Mouse (Mus musculus) adrenal gland, adult 18-20 months (tissue): ENCODE measurements around the gene Gdf11. TPM values are rescaled to one million over a fixed set of nuclear protein-coding genes. Genes with fewer than 3 reads are reported as not detected.

Experiments
- DNase-seq, 2 experiments: peaks; one replicate each; pipeline ENCODE4 v3.0.0; 2021 to 2022; ENCODE audit warnings: low spot score in 2 of 2
- long read RNA-seq, 2 experiments: library from polyadenylated mRNA; stranded (forward); transcript quantifications; one replicate each; pipeline ENCODE4 v2.0.0; 2021
- total RNA-seq, 2 experiments: library from RNA; stranded (reverse); gene quantifications; 1 replicate in 1 of 2; 2 replicates in 1 of 2; pipeline ENCODE4 v1.2.3; 2021

The Gdf11 gene
- total RNA-seq = 1 to 10 TPM; 1.4 to 1.9 TPM
- long read RNA-seq, experiment 1 = 0 reads
- long read RNA-seq, experiment 2 = 0 reads

DNA sequence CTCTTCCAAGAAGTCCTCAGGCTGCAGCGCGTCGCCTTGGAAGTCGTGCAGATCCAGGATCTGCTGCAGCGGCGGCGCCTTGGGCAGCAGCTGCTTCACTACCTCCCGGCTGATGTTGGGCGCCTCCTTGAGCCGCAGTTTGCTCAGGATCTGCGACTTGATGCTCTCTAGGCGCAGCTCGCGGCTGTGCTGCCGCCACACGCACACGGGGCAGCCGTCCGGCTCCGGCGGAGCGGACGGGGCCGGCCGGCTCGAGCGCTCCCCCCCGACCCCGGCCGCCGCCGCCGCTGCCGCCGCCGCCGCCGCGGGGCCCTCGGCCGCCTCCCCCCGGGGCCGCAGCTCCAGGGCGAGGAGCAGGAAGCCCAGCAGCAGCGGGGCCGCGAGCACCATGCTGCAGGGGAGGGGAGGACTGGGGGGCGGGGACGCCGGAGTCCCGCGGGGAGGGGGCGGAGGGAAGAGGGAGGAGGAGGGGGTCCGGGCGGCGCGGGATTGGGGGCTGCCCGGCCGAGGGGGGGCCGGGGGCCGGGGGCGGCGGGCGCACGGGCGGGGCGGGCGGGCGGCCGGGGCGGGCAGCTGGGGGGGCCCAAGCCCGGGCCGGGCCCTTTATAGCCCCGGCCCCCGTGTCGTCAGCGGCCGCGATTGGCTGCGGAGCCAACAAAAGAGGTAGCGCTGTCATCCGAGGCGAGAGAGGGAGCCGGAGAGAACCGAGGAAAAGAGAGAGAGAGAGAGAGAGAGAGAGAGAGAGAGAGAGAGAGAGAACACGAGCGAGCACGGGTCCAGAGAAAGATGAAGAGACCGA, at the start of gene Gdf11:
Gene Gdf11, minus strand, starts transcription at position 423 of the 799 bp plus-strand sequence.
- peak; percentile 31 to 39 for DNase-seq

DNA sequence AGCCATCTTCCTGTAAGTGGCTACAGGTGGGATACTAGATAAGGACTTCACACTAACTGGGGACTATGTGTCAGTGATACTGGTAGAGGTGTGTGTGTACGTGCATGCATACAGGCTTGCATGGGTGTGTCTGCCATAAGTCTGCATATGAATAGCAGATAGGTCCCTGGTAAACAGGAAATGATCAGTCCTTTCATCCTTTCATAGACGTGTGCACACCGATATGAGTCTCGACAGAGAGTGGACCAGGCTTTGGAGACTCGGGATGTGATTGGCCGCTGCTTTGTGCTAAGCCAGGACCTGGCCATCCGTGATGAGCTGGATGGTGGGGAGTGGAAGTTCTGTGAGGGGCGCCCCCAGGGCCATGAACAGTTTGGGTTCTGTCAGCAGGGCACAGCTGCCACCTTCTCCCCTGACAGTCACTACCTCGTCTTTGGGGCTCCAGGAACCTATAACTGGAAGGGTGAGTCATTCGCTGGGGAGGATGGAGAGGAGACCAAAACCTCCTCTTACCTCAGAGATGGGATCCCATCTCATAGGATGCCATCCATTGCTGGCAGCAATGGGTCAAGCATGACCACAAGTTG, 49.0 kb upstream of the Gdf11 start:
- no peak for DNase-seq

DNA sequence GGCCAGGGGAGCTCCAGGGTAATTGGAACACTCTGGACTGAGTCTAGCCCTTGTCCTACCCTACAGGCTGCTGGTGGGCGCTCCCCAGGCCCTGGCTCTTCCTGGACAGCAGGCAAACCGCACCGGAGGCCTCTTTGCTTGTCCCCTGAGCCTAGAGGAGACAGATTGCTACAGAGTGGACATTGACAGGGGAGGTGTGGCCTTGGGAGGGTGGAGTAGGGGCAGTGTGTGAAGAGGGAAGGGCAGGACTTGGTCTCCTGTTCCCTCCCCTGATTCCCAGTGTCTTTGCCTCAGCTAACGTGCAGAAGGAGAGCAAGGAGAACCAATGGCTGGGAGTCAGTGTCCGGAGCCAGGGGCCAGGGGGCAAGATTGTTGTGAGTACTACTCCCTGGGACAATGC, 47.5 kb upstream of the Gdf11 start:
- no peak for DNase-seq

DNA sequence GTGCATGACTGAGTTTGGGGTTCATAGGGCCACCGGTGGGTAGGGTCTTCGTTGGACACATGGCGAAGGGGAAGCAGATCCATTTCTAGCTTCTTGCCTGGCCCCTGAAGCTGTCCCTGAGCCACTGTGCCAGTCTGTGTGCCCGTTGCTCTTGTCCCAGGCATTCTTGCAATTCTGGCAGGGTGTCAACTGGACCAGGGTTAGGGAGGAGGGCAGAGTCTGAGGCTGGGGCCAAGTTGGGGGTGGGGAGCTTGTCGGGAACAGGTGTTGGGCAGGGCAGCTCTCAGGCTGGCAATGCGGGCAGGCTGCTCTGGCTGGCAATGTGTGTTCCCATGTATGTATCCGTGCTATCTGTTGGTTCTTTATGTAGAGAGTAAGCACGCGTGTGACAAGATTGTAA, 46.9 kb upstream of the Gdf11 start:
- peak in 1 of 2 experiments; percentile 48 for DNase-seq

DNA sequence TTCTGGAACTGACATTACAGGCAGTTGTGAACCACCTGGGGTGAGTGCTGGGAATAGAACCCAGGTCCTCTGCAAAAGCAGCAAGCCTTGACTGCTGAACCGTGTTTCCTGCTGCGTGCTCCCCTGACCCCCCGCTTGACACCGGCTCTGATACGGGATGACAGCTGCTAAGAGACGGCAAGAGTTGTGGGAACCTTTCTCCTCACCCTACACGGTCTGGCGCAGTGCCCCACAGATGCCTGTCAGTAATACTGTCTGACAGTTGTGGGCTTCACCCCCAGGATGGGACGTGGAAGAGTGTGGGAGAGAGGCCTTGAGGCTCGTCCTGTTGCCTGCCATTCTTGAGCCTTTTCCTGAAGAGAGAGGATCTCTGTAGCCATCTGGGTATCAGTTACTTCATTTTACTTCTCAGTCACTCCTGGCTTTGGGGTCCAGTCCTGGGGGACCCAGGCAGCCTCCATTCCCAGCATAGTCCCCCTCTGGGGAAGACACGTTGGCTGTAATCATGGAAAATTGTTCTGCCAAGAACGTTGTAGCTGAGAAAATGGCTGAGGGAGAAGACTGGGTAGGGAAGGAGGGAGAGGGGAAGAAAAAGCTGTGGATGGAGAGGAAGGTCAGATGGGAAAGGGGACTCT, 46.4 kb upstream of the Gdf11 start:
- no peak for DNase-seq

DNA sequence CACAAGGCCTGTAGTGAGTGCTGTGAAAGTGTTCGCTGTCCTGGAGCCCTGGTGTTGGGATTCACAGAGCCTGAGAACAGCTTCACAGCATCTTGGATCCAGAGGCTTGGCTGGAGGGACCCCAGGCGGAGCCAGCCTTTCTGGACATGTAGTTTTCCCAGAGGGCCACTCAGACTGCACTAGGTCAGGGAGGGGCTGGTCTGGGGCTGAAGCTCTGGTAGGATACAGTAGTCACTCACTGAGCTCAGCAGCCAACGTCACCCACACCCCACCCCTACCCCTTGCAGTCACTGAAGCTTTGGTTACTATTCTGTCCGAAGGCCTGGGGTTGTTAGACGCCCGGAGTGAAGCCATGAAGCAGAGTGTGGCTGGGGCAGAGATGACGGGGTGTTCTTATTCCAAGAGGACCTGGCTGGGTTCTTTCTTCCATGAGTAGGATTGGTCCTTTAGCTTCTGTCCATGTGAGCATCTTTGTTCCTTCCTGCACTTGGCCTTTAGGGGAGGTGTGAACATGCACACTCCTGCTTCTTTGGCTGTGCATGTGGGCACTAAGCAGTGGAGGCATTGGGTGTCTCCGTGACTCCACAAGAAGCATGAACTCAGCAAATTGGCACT, 44.4 kb upstream of the Gdf11 start:
- no peak for DNase-seq

DNA sequence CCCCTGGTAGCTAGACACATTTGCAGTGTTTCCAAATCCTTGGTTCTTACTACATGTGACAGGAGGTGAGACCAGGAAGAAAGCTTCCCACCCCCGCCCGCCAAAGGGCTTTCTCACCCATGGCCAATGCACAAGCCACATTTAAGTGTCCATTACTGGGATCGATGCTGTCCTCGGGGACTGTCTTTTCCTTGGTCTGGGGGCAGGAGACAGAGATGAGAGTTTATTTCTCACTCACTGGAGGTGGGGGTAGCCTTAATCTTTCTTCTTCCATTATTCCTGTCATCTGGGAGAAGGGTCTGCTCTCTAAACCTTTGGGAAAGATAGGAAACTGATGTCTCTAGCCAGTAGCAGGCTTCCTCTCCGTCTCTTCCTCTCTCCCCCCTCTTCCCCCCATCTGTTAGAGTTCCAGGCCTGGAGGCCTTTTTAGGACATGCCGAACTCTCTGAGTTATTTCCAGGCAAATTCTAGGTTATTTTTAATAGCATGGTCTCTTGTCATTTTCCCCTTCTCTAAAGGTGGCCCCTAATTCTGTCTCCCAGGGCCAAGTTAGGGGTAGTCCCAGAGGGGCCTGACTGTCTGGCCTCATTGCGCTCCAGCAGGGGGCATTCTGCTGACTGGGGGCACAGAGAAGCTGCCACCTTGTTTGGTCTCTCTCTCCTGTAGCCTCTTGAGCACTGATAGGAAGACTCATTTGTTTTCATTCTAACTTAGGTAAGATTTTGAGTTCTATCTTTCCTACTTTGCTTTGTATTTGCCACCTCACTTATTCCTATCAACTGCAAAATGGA, 43.7 kb upstream of the Gdf11 start:
- DNase-seq = no peak

DNA sequence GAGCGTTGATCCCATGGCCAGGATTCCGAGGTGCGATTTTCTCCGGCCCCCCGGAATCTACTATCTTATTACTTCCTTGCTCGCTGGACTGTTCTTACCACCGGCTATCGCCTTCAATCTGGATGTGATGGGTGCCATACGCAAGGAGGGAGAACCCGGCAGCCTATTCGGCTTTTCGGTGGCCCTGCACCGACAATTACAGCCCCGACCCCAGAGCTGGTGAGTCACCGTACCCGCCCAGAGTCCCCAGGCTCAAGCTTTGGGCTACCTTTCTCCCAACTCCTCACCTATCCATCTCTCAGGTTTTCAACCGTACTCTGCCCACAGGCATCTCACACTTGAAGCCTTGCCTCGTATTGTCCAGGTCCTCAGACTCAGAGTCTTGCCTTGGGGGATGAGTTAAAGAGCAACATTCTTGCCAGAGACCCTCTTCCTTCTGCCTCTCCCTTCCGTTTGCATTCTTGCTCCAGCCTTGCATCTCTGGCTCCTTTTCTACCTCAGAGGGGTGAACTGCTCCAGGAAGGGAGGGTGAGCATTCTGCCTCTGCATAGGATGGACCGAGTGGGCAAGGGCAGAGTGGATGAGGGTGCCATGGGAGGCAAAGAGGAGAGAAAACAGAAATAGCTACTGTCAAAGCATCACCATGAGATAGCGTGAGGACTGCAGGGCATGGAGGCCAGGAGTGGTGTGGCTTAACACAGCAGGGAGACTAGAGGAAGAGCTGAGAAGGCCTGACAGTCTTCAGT, 42.6 kb upstream of the Gdf11 start:
- DNase-seq = no peak

DNA sequence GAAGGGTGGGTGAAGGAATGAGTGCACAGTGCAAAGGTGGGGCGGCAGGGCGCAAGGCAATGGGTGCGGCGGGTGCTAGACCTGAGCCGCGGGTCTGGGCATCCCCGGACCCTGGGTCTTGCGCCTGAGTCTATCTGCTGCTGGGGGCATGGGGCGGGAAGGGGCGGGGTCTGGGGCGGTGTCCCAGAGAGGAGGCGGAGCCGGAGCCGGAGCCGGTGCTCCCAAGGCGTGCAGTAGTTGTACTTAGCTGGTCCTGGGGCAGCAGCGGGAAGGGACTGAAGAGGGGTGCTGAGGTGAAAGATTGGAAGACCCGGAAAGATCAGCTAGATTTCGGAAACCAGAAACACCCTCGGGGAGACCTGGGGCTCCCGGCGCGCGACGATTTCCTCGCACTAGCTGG, 42.1 kb upstream of the Gdf11 start, which contains the start of gene Itga7:
Gene Itga7, plus strand, starts transcription at position 245 of the 400 bp plus-strand sequence.
- peak in 1 of 2 experiments; percentile 44 for DNase-seq

DNA sequence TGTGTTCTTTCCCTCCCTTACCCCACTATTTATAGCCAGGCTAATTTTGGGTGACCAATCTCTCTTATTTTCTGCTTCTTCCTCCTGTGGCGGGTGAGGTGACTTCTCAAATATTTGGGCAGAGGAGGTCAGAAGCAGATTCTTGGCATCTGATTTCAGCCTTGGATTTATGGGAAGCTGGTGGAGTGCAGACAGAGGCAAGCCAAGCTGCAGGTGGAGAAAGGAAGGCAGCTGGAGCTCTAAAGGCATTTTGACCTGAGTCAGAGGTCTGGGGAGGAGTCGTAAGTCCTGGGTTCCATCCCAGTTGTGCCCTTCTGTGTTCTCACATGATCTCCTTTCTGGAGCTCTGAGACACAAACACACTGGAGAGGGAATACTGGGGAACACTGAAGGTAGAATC, 39.9 kb upstream of the Gdf11 start:
- no peak for DNase-seq

DNA sequence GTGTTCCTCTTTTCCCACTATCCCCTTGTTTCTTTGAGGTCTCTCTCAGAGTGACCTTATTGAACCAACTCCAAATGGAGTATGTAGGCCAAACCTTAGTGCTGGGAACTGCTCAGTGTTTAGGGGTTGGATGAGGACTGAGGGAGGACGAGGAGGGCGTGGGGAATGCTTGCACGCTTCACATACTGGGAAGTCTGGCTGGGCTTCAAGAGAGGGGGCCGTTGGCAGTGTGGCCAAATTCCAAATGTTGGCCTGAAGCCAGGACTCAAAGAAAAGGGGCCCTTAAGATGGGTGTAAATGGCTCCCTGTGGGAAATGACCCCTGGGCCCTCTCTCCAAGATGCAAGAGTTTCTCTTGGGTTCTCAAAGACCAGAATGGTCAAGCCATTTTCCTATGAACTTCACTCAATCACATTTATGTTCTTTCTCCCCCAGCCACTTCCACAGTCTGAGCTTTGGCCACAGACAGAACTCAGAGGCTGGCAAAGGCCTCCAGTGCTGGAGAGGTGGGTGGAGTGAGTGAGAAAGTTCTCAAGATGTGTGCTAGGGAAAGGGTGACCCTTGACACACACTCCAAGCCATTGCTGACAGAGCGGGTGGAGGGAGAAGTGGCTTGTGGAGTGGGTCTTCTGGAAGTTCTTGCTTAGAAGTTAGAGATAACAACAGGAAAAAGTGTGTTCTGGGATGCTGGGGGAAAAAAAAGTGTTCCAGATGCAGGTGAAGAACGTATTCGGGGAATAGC, 38.3 kb upstream of the Gdf11 start:
- DNase-seq = no peak

DNA sequence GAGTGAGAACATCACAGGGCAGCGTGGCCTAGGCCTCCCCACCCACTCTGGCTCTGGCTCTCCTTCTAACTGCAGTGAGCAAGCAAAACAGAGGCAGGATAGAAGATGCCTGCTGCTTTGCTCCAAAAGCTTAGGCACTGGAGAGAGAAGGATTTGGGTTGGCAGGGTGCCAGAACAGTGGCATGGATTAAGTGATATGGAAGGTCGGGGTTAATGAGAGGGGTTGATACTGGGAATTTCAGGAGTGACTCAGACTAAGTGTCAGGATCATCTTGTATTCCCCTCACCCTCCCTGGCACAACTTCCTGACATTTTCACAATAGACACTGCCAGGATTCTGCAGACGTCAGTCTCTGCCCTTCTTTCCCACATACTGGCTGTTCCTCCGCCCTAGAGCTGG, 36.8 kb upstream of the Gdf11 start:
- no peak for DNase-seq

DNA sequence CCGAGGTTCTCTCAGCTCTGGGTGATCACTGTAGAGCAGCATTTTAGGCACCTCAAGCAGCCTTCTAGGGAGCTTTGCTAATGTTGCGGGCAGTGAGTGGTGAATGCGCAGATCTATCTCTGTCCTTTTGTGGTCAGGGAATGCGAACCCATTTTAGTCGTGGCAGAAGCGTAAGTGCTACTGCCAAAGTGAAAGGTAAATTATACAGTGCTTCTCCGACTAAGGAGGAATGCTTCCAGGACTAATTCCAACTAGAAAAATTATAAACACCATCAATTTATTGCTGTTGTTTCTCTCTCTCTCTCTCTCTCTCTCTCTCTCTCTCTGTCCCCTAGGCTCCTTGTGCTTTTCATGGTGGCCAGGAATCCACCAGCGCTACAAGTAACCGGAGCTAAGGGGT, 32.4 kb upstream of the Gdf11 start, which contains the start of gene Bloc1s1:
Gene Bloc1s1, minus strand, starts transcription at position 101 of the 400 bp plus-strand sequence.
- DNase-seq = no peak

DNA sequence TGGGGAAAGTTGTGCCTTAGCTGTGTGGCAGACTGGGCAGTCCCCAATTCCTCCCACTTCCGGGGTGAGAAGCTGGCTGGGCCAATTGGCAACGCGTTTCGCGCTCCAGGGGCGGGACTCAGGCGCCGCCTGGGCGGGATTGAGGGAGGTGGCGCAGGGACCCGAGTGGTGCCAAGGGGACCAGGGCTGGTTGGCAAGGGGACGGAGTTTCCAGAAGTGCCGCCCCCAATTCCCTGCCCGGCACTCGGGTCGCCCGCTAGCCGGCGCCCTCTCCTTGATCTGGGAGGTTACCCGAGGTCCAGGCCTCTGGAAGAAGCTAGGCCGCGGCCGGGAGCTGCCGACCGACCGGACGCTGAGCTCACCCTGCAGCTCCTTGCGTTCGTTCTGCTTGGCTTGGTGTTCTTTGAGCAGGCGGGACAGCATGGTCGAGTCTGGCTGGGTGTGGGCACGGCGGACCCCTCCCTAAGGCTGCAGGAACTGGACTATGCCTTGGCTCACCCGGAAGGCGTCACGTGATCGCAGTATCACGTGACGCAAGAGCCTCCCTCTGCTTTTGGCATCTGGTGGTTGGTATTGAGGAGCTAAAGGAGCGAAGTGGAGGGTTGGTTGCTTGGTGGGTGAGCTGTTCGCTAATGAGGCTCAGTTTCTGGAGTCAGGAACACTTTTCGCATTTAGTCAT, 31.6 kb upstream of the Gdf11 start:
- peak; percentile 92 for DNase-seq

DNA sequence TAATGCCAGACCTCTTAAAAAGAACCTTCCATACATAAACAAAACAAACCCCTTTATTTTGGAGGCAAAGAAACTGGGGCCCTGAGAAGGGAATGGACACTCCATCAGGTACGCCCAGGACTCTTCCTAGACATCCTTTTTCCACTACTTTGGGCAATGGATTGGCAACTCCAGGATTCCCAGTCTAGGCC, 31.2 kb upstream of the Gdf11 start, which contains the start of gene Rdh5:
Gene Rdh5, minus strand, starts transcription at position 67 of the 191 bp plus-strand sequence.
- DNase-seq = no peak

DNA sequence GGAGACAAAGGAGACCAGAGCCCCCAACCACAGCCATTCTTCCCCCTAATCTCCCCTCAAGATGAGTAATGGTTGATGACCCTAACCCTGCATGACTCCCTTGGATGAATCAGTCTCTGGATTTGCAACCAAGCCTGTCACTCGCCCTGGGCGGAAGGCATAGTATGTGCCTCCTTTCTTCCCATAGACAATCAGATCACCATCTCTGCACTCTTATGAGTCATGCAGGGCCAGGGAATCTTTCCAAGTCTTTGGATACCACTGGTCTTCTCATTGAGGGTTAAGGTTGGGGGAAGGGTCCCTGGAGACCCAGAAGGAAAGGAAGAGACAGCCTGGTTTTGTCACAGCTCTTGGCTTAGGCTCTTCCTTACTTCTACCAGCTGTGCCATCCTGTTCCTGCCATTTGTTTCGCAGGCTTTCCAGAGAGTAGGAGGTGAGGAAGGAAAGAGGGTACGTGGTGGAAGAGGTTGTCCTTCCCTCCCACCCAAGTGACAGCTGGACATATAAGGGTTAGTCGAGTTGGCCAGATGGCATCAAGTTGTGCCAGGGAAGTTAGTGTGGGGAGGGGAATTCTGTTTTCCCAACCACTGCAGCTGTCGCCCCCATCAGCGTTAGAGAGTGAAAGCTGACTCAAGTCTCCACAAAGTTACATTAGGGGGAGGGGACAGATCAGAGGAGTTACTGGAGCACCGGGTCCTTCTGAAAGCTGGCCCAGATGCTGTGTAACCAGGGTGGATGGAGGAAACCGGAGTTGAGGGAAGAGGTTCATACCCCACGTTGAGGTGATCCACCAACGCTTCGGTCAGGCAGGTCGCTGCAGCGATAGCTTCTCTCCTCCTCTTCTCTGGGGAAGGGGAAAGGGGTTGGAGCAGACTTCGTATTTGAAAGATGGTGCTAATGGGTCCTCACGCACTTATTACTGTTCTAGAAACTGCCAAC, 30.6 kb upstream of the Gdf11 start:
- peak; percentile 26 to 33 for DNase-seq

DNA sequence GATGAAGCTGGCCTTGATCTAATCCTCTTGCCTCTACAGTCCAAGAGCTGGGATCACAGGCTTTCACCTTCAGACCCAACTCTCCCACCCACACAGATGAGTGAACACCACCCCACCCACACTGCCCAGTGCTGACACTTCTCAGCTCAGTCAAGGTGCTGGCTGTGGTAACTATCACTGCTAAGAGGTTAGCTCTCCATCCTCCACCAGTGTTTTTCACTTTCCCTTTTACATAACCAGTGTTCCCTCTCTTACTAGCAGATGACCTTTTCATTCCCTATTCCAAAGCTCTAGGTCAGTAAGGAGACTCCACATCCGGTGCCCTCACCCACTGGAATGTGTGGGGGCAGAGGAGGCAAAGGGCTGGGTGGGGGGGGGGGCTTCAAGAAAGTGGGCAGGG, 29.7 kb upstream of the Gdf11 start:
- DNase-seq = no peak

DNA sequence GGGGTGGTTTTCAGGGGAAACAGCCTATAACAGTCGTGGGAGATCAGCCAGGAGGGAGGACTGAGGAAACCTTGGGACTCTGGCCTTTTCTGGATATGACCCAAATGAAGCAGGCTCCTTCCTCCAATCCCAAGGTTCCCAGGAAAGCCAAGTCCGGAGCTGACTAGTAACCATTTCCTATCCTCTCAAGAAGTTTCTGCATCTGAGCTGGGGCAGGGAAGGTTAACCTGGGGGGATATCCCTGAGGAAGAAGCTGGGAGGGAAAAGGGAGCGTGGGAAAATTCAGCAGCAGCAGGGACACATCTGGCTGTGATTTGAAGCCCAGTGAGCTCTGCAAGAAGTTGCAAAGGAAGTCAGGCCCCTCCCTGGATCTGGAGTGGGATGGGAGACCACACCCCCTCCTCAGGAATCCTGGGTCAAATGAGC, 29.2 kb upstream of the Gdf11 start:
- peak in 1 of 2 experiments; percentile 25 for DNase-seq
